Mouse (Mus musculus) layer of hippocampus, adult 2 months (tissue): ENCODE measurements around the gene Cisd1. TPM values are rescaled to one million over a fixed set of nuclear protein-coding genes. Genes with fewer than 3 reads are reported as not detected.

Experiments used
- DNase-seq, 2 experiments: peaks; one replicate each; pipeline ENCODE4 v3.0.0; 2022; ENCODE audit warnings: low spot score in 2 of 2
- H3K27ac ChIP-seq: fragments of 200-600 bp; 2 replicates; pipeline ENCODE4 v1.8.1; 2022
- H3K4me3 ChIP-seq: fragments of 200-600 bp; 2 replicates; pipeline ENCODE4 v1.8.1; 2022; ENCODE audit warnings: mild to moderate bottlenecking
- CTCF ChIP-seq: fragments of 200-600 bp; conservative IDR thresholded peaks from 2 replicates; pipeline ENCODE4 v1.8.1; 2022; ENCODE audit warnings: antibody characterized with exemption, mild to moderate bottlenecking, moderate library complexity
- total RNA-seq, 2 experiments: library from RNA; stranded (reverse); gene quantifications; 2 replicates each; pipeline ENCODE4 v1.2.3; 2021

Cisd1 gene
- total RNA-seq, 2 experiments from 2014 or later: 121 to 136 TPM

DNA sequence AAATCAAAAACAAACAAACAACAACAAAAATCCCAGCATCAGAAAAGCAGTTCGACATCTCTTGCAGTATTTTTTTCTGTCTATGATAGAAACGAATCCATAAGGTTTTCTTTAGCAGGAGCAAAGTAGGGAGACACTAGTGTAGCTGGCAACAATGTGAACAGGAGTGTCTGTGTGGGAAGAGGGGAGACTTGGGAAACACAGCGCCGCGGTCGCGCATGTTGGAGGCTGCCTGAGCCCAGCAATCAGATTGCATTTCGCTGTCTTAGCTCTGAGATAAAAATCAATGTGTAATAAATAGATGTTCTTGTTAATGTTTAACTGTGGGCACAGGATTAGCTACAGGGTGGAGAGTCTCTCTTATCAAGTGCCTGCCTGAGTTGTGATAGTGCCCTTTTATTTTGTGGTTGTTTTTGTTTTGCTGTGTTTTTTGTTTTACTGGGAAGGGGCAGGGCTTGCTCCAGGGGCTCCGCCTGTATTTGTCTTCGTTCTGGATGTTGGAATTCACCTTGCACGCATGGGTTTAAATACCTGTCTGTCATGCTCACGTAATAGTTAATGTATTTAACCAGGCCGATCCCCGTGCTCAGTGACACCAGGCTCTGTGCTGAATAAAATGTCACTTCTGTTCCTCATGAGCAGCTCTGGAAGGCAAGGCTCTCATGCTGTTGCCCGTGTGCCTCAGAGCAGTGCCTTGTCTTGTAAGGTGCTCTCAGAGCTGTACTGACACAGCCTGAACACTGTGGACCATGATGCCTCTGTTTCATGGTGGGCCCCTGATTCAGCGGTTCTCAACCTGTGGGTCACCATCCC lies 23.6 kb upstream of the Cisd1 start:
- DNase-seq: no peak
- 0 out of 2 replicates have a peak overlapping the region, but pooled peaks have one; percentile 28 for H3K27ac ChIP-seq
- H3K4me3 ChIP-seq: no peak overlapping the region

DNA sequence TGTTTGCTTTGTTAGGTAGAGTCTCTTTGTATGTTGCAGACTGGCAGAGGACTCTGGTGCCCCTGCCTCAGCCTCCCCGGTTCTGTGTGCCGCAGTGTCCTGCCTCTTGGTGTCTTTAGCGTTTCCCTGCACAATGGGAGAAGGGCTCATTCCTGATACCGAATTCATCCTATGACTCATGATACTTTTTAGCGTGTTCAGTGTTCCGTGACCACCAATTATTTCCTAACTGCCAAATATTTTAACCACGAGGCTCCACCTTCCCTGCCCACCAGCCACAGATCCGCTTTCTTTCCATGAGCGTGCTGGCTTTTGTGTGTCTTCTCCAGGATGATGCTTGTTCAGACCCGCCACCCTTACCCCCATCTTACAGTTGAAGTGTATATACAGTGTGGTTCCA lies 19.1 kb upstream of the Cisd1 start:
- H3K4me3 ChIP-seq: no peak overlapping the region
- H3K27ac ChIP-seq: peak overlapping the region; percentile 58
- no peak for DNase-seq
- TF ChIP-seq CTCF: no peak

More for the DNA sequence above, 23.6 kb upstream of the Cisd1 start:
- no peak for TF ChIP-seq CTCF

GRCm38 (mm10) chr10:71363440-71363839 lies 18.7 kb upstream of the Cisd1 start:
- Histone ChIP-seq H3K4me3 (no peak overlapping the region), H3K27ac (peak overlapping the region; percentile 58)
- peak; percentile 29 to 37 for DNase-seq
- TF ChIP-seq CTCF: no peak

DNA sequence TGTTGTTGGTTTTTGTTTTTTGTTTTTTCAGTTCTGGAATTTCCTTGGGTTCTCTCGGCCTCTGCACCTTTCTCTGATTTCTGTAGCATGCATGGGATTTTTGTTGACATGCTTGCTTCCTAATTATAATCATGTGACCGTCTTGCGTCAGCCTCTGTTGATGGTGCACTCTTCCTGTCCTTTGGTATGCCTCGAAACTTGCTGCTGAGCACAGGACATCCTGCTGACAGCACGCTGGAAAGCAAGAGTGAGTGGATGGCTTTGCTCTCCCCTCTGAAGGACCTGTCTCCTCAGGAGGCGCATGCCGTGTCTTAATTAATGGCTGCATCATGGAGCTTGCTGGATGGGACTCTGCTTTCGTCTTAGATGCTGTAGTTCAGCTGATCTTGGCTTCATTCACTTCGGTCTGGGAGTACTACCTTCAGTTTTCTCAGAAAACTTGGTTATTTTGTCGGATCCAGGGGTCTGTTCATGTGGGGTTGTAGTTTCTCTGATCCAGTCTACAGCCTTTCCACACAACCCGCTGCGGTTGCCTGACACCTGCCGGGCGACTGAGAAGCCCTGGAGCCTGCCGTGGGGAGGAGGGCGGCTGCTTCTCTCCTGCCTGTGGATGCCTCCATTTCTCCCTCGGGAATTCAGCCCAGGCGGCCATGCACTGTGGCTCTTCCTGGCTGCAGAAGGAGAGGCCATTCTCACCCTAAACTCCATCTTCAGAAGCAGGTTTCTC lies 17.2 kb upstream of the Cisd1 start:
- Histone ChIP-seq H3K27ac (peak overlapping the region; percentile 54; the same call in 1 of the 2 replicates), H3K4me3 (no peak overlapping the region; the same call in 1 of the 2 replicates)
- no peak; the same call in 1 of the 2 replicates for TF ChIP-seq CTCF
- DNase-seq: no peak

GRCm38 (mm10) chr10:71361044-71361443 lies 16.3 kb upstream of the Cisd1 start:
- no peak for DNase-seq
- no peak for TF ChIP-seq CTCF
- H3K4me3 ChIP-seq: no peak overlapping the region

DNA sequence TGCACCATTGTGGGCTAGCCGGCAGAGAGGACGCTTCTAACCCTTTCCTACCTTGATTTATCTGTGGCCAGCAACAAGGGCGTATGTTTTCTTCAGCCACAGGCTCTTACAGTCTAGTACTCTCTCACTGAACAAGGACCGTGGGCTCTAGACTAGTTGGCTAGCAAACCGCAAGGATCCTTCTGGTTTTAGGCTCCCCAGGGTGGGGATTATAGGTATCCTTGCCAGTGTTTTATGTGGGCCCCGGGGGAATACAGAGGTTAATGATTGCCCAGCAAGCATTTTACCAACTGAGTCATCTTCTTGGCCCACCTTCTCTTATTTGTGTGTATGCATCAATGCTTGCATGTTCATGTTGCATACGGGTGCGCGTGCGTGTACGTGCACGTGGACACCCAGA lies 10.2 kb upstream of the Cisd1 start:
- Histone ChIP-seq H3K27ac (no peak overlapping the region), H3K4me3 (no peak overlapping the region)
- TF ChIP-seq CTCF: no peak
- no peak for DNase-seq

More at GRCm38 (mm10) chr10:71361044-71361443, 16.3 kb upstream of the Cisd1 start:
- H3K27ac ChIP-seq: 0 out of 2 replicates have a peak overlapping the region, but pooled peaks have one; percentile 18

DNA sequence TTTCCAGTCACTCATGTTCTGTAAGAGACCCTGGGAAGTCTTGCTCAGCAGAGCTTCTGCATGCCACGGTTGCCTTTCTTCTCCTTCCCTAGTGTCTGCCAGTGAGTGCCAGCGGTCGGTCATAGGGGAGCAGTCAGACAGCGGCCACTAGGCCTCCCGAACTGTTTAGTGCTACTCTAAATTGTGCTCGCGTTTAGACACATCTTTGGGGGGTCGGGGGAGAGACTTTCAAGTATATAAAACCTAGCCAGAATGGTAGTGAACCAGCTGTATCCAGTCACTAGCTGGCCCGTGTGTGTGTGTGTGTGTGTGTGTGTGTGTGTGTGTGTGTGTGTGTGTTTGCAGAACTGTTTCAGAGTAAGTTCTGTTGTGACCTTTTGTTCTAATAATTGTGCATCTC lies 9.1 kb upstream of the Cisd1 start:
- H3K4me3 ChIP-seq: no peak overlapping the region
- no peak overlapping the region for H3K27ac ChIP-seq
- DNase-seq: no peak
- no peak for TF ChIP-seq CTCF

GRCm38 (mm10) chr10:71351301-71351700 lies 6.5 kb upstream of the Cisd1 start:
- TF ChIP-seq CTCF: no peak
- H3K27ac ChIP-seq: 0 out of 2 replicates have a peak overlapping the region, but pooled peaks have one; percentile 10
- H3K4me3 ChIP-seq: no peak overlapping the region; the same call in 1 of the 2 replicates
- no peak for DNase-seq

GRCm38 (mm10) chr10:71349290-71349689 lies 4.5 kb upstream of the Cisd1 start:
- DNase-seq: no peak
- Histone ChIP-seq H3K27ac (peak overlapping the region; percentile 97), H3K4me3 (peak overlapping the region; percentile 92)
- TF ChIP-seq CTCF: no peak

GRCm38 (mm10) chr10:71348637-71349280 lies 4.0 kb upstream of the Cisd1 start:
- no peak for DNase-seq
- Histone ChIP-seq H3K4me3 (peak overlapping the region; percentile 92), H3K27ac (peak overlapping the region; percentile 97)
- TF ChIP-seq CTCF: no peak

- peak overlapping the region; percentile 97 for H3K27ac ChIP-seq
- peak; percentile 34 for TF ChIP-seq CTCF
- DNase-seq: peak in 1 of 2 experiments; percentile 19
- peak overlapping the region; percentile 92 for H3K4me3 ChIP-seq
These were observed 3.3 kb upstream of the Cisd1 start for GRCm38 (mm10) chr10:71347964-71348636.

DNA sequence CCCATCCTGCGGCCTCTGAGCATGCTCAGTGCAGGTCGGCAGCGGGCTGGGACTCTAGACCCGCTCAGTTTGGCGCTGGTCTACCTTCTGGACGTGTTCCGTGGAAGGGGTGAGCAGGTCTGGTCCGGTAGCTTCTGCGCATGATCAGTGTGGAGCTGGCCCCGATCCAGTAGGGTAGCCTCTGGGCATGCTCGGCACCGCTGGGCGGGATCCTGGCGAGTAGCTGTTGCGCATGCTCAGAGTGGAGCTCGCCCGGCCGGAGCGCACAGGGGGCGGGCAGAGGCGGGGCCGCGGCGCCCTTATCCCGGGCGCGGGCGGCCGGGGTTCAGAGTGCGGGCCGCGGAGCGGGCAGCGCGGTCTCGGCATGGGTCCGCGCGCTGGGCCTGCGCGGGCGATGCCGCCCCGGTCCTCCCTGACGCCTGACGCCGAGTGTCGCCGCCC lies 2.8 kb upstream of the Cisd1 start, which contains the start of gene Ipmk:
TSS of gene Ipmk (plus strand) at position 255 of the 441 bp plus-strand sequence.
- H3K4me3 ChIP-seq: peak within 1 kb of the TSS; percentile 92
- peak; percentile 98 to 100 for DNase-seq
- H3K27ac ChIP-seq: peak within 1 kb of the TSS; percentile 97
- no peak for TF ChIP-seq CTCF
